Mouse (Mus musculus) ES-Bruce4 (cell line): Measurements from ENCODE around the gene Lrrc30. TPM values are rescaled to one million over a fixed set of nuclear protein-coding genes. Genes with fewer than 3 reads are reported as not detected.

Source experiments
- H3K27ac ChIP-seq: 2 replicates; pipeline ENCODE4 v1.5.1; 2012; ENCODE audit warnings: low read length, inconsistent platforms; ENCODE audit not compliant: insufficient read depth
- H3K27me3 ChIP-seq: 2 replicates; pipeline ENCODE4 v1.6.1; 2012; ENCODE audit warnings: mild to moderate bottlenecking, low read length, inconsistent platforms; ENCODE audit not compliant: control insufficient read depth, poor library complexity, insufficient read depth, severe bottlenecking
- H3K36me3 ChIP-seq: 2 replicates; pipeline ENCODE4 v1.6.1; 2012; ENCODE audit warnings: inconsistent platforms, mild to moderate bottlenecking, low read length, moderate library complexity; ENCODE audit not compliant: control insufficient read depth, poor library complexity, insufficient read depth, severe bottlenecking
- H3K4me1 ChIP-seq: one replicate; pipeline ENCODE4 v1.8.1; 2011; ENCODE audit warnings: low read length; ENCODE audit not compliant: control insufficient read depth, insufficient read depth
- H3K4me3 ChIP-seq: 2 replicates; pipeline ENCODE4 v1.5.1; 2011; ENCODE audit warnings: low read depth, mild to moderate bottlenecking, low read length
- H3K9ac ChIP-seq: 2 replicates; pipeline ENCODE4 v1.6.1; 2012; ENCODE audit warnings: low read depth, mild to moderate bottlenecking, inconsistent platforms; ENCODE audit not compliant: poor library complexity, severe bottlenecking
- H3K9me3 ChIP-seq: replicated peaks from 2 replicates; pipeline ENCODE4 v1.6.1; 2012; ENCODE audit warnings: mild to moderate bottlenecking, low read length, inconsistent platforms; ENCODE audit not compliant: control insufficient read depth, poor library complexity, insufficient read depth, severe bottlenecking
- CTCF ChIP-seq: IDR thresholded peaks from one replicate; pipeline ENCODE4 v1.8.1; 2011; ENCODE audit warnings: low read depth, low read length
- EP300 ChIP-seq: IDR thresholded peaks from 2 replicates; pipeline ENCODE4 v1.6.1; 2011; ENCODE audit warnings: low read depth, low read length; ENCODE audit not compliant: insufficient read depth
- POLR2A ChIP-seq: IDR thresholded peaks from one replicate; pipeline ENCODE4 v1.8.1; 2011; ENCODE audit warnings: low read length; ENCODE audit not compliant: insufficient read depth
- polyA plus RNA-seq: library from polyadenylated mRNA; stranded (reverse); fragments of >200 nt; gene quantifications from 2 replicates; pipeline ENCODE4 v1.2.4, GENCODE M21; 2011; ENCODE audit warnings: low read depth; ENCODE audit not compliant: missing spikeins, insufficient read depth, insufficient read length

Lrrc30 gene
- polyA plus RNA-seq, 1 experiment: not detected

DNA sequence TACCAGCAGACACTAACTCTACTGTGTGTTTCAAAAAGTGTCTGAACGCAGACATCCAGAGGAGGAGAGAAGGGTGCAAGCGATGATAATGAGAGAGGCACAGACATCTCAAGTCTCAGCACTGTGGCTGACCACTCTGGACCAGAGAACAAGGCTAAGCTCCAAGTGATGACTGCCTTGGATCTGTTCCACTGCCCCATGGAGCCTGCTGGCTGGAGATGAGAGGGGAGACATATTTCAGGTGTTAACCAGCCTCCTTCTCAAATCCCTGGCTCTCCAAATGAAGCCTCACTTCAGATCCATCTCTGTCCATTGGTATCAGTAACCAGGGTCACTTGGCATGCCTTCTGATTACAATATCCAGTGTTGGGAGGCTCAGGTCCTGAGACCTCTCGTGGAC lies 20.4 kb downstream of the Lrrc30 start:
- H3K36me3 ChIP-seq: no peaks in the 10 kb centered on the region
- H3K4me1 ChIP-seq: no peaks in the 10 kb centered on the region
- no peak overlapping the region for H3K27ac ChIP-seq
- H3K27me3 ChIP-seq: no peaks in the 10 kb centered on the region
- TF ChIP-seq POLR2A: no peak
- TF ChIP-seq EP300: no peak
- no peak for TF ChIP-seq CTCF
- H3K4me3 ChIP-seq: no peak overlapping the region
- no peaks in the 10 kb centered on the region for H3K9me3 ChIP-seq
- no peak overlapping the region for H3K9ac ChIP-seq

DNA sequence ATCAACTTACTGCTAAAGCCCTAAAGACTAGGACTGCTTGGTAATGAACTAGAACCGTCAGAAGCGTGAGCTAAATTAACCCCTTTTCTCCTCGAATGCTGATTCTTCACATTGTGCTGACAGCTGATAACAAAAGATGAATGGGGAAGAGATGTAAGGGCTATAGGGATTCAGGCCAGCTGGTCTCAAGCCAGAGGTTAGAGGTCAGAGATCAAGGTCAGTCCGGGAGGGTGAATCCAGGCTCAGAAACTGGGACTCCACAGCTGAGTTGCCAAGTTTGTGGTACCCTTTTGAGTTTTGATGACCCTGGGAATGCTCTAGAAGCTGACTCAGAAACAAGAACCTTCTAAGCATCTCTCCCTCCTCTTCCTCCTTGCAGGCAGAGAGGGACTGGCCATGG lies 28.1 kb downstream of the Lrrc30 start:
- Histone ChIP-seq H3K27me3 (no peaks in the 10 kb centered on the region; the same call in 1 of the 2 replicates), H3K4me1 (no peaks in the 10 kb centered on the region), H3K27ac (no peak overlapping the region), H3K4me3 (no peak overlapping the region), H3K9ac (no peak overlapping the region), H3K9me3 (no peaks in the 10 kb centered on the region), H3K36me3 (no peaks in the 10 kb centered on the region)
- TF ChIP-seq POLR2A (no peak), EP300 (no peak), CTCF (no peak)

DNA sequence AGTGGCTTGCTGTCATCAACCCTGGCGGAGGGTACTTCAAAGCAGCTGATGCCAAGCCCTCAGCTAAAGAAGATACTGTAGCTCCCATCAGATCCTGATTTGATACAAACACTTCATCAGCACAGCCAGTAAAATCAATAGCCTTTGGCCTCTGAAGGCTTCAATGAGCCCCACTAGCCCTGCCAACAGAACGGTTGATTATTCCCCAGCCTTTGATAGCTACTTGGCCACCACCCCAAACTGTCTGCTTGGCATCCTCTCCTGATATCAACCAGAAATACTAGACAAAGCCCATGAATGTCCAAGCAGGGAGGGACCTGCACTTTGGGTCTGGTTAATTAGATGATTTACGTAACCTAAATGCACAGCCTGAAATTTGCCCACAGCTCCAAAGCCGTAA lies 30.0 kb downstream of the Lrrc30 start:
- no peaks in the 10 kb centered on the region for H3K9me3 ChIP-seq
- no peak overlapping the region for H3K9ac ChIP-seq
- H3K27ac ChIP-seq: no peak overlapping the region
- TF ChIP-seq CTCF (no peak), POLR2A (no peak), EP300 (no peak)
- no peaks in the 10 kb centered on the region; the same call in 1 of the 2 replicates for H3K27me3 ChIP-seq
- no peaks in the 10 kb centered on the region for H3K4me1 ChIP-seq
- H3K4me3 ChIP-seq: no peak overlapping the region
- H3K36me3 ChIP-seq: no peaks in the 10 kb centered on the region

DNA sequence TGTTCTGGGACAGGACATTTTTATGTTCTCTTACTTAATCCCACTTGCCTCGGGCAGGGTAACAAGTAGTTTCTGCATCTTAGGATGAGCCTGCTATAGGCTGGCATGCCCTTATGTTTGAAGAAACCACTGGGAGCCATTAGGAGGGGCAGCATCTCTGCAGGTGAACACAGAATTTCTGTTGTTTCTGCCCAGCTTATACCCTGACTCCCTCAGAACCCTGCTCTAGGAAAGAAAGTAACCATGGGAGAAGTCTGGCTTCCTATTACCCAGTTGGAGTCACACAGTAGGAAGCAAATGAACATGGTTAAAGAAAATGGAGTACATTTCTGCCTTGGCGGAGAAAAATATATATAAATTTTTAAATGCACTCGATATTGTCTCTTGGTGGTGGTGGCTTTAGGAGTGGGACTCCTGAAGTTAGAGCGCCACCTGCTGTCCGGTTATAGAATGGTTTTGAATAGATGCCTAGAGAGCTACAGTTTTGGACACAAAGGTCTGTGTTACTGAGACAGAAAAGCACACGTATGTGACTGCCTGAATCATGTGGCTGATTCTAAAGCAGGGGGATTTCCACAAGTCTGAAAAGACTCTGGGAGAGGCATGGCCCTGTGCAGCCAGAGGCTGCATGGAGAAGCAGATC lies 47.5 kb downstream of the Lrrc30 start:
- no peak overlapping the region for H3K4me3 ChIP-seq
- no peak for TF ChIP-seq CTCF
- no peak for TF ChIP-seq POLR2A
- TF ChIP-seq EP300: no peak
- H3K36me3 ChIP-seq: no peaks in the 10 kb centered on the region
- H3K9me3 ChIP-seq: no peaks in the 10 kb centered on the region
- no peak overlapping the region for H3K27ac ChIP-seq
- H3K4me1 ChIP-seq: no peaks in the 10 kb centered on the region
- no peaks in the 10 kb centered on the region for H3K27me3 ChIP-seq
- H3K9ac ChIP-seq: no peak overlapping the region

DNA sequence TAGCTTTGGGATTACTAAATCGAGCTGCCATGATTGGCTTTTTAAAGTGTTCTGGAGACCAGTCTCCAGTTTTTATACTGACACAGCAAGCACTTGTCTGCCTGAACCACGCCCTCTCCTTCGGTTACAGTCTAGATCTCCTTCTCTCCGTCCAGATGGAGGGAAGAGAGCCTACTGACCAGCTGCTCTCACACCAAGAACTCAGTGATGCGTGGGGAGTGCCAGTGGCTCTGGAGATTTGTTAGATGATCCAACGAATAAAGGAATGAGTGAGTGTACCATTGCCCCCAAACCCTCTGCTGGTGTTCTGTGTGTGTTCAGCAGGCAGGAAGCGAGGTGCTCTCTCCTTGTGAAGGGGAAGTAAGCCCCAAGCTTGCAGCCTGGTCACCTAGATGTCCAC lies 48.0 kb downstream of the Lrrc30 start:
- Histone ChIP-seq H3K27ac (no peak overlapping the region), H3K4me3 (no peak overlapping the region), H3K9ac (no peak overlapping the region), H3K27me3 (no peaks in the 10 kb centered on the region), H3K9me3 (no peaks in the 10 kb centered on the region), H3K4me1 (no peaks in the 10 kb centered on the region), H3K36me3 (no peaks in the 10 kb centered on the region)
- TF ChIP-seq CTCF: no peak
- TF ChIP-seq POLR2A: no peak
- no peak for TF ChIP-seq EP300

DNA sequence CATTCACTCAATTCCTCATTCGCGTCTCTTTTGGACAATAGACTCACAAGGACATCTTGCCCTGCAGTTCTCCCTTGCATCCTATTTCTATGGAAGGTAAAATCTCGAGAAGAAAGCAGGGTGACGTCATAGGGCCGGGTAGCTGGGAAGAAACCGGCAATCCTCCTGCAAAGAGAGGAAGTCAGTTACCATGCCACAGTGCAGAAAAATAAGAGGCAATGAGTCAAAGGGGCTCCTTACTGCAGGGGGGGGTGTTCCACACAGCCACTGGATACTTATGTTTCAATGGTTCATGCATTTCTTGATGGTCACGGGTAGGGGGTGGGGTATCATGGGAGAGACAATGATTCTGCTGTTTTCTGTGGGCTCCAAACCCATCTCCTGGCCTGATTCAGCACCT lies 49.1 kb downstream of the Lrrc30 start:
- Histone ChIP-seq H3K4me3 (no peak overlapping the region), H3K27me3 (no peaks in the 10 kb centered on the region), H3K36me3 (no peaks in the 10 kb centered on the region), H3K9me3 (peaks cover under 1% of the 10 kb centered on the region; the same call in 1 of the 2 replicates), H3K9ac (no peak overlapping the region), H3K27ac (no peak overlapping the region), H3K4me1 (no peaks in the 10 kb centered on the region)
- no peak for TF ChIP-seq CTCF
- TF ChIP-seq POLR2A: no peak
- no peak for TF ChIP-seq EP300
